Mouse (Mus musculus) MEL (cell line): ENCODE measurements at regions not wholly inside any gene's neighbourhood (a gene's known extent, or its start where the extent isn't known, plus 50 kb on each side); places are given as distances from the start of the nearest gene placed in this dataset.

Experiments
- CHD2 ChIP-seq: IDR thresholded peaks from 2 replicates; pipeline ENCODE4 v1.6.1; 2011; ENCODE audit warnings: low read length, improper control_type of control experiment
- CTCF ChIP-seq, 3 experiments: IDR thresholded peaks in 2 of 3; conservative IDR thresholded peaks in 1 of 3; 2 replicates each; pipeline ENCODE4 v1.5.1; 2011 to 2012; ENCODE audit warnings: low read length in 3 of 3, low read depth in 2 of 3, mild to moderate bottlenecking in 2 of 3, improper control_type of control experiment in 1 of 3, inconsistent platforms in 1 of 3, mixed read lengths in 1 of 3, moderate library complexity in 1 of 3; ENCODE audit not compliant: control insufficient read depth in 1 of 3, insufficient read depth in 1 of 3, poor library complexity in 1 of 3, severe bottlenecking in 1 of 3
- E2F4 ChIP-seq: IDR thresholded peaks from 2 replicates; pipeline ENCODE4 v1.6.1; 2011; ENCODE audit warnings: low read depth, low read length, improper control_type of control experiment, borderline replicate concordance
- ELF1 ChIP-seq: IDR thresholded peaks from 2 replicates; pipeline ENCODE4 v1.6.1; 2014; ENCODE audit warnings: low read depth, mild to moderate bottlenecking, inconsistent platforms, low read length, improper control_type of control experiment, moderate library complexity
- EP300 ChIP-seq, 2 experiments: IDR thresholded peaks; 2 replicates each; pipeline ENCODE4 v1.6.1; 2011; ENCODE audit warnings: improper control_type of control experiment in 2 of 2, low read length in 2 of 2, low read depth in 1 of 2, mild to moderate bottlenecking in 1 of 2
- HCFC1 ChIP-seq: IDR thresholded peaks from 2 replicates; pipeline ENCODE4 v1.6.1; 2012; ENCODE audit warnings: low read depth, mild to moderate bottlenecking, inconsistent platforms, low read length, improper control_type of control experiment, moderate library complexity
- MEF2A ChIP-seq: IDR thresholded peaks from 2 replicates; pipeline ENCODE4 v1.6.1; 2014; ENCODE audit warnings: low read depth, mild to moderate bottlenecking, inconsistent platforms, low read length, improper control_type of control experiment; ENCODE audit not compliant: poor library complexity, insufficient replicate concordance, severe bottlenecking; ENCODE audit errors: extremely low read depth
- MXI1 ChIP-seq: IDR thresholded peaks from 2 replicates; pipeline ENCODE4 v1.6.1; 2011; ENCODE audit warnings: mild to moderate bottlenecking, low read depth, low read length, improper control_type of control experiment
- MYC ChIP-seq: IDR thresholded peaks from 2 replicates; pipeline ENCODE4 v1.6.1; 2011; ENCODE audit warnings: low read depth, mild to moderate bottlenecking, low read length, improper control_type of control experiment, moderate library complexity
- POLR2A ChIP-seq, 2 experiments: IDR thresholded peaks; 2 replicates each; pipeline ENCODE4 v1.6.1; 2011 to 2012; ENCODE audit warnings: low read length in 2 of 2, mild to moderate bottlenecking in 2 of 2, control low read depth in 1 of 2, improper control_type of control experiment in 1 of 2, low read depth in 1 of 2, moderate library complexity in 1 of 2; ENCODE audit not compliant: control insufficient read depth in 1 of 2, insufficient read depth in 1 of 2, poor library complexity in 1 of 2
- ZMIZ1 ChIP-seq: IDR thresholded peaks from 2 replicates; pipeline ENCODE4 v1.6.1; 2012; ENCODE audit warnings: low read depth, mild to moderate bottlenecking, inconsistent platforms, low read length, improper control_type of control experiment, moderate library complexity
- ZNF384 ChIP-seq: IDR thresholded peaks from 2 replicates; pipeline ENCODE4 v1.6.1; 2012; ENCODE audit warnings: low read depth, mild to moderate bottlenecking, inconsistent platforms, low read length, improper control_type of control experiment

- TF ChIP-seq E2F4 (no peak), CTCF (IDR thresholded peaks at IDR 0.05 in 2 of 3, conservative IDR thresholded peaks at IDR 0.05 in 1 of 3; ENCODE audit: control insufficient read depth in 1 of 3, insufficient read depth in 1 of 3, low read depth in 2 of 3, low read length in 3 of 3, poor library complexity in 1 of 3, severe bottlenecking in 1 of 3) (no peak), POLR2A (IDR thresholded peaks at IDR 0.05; ENCODE audit: control insufficient read depth in 1 of 2, insufficient read depth in 1 of 2, low read depth in 1 of 2, low read length in 2 of 2, poor library complexity in 1 of 2) (no peak), ELF1 (no peak), EP300 (IDR thresholded peaks at IDR 0.05; ENCODE audit: low read depth in 1 of 2, low read length in 2 of 2) (no peak), ZMIZ1 (no peak), MYC (no peak), CHD2 (no peak), MEF2A (no peak), ZNF384 (no peak), MXI1 (no peak), HCFC1 (no peak)
These were observed 106.4 kb upstream of the Grid2 start for GRCm38 (mm10) chr6:63149300-63149699.
